Mouse (Mus musculus): Measurements from ENCODE around the gene Gm14308.
"Not testable (repeated sequence)": the region's sequence is repeated elsewhere in the genome, so short reads cannot be mapped to it uniquely, and the experiment has no call there.

Gm14308 gene

DNA sequence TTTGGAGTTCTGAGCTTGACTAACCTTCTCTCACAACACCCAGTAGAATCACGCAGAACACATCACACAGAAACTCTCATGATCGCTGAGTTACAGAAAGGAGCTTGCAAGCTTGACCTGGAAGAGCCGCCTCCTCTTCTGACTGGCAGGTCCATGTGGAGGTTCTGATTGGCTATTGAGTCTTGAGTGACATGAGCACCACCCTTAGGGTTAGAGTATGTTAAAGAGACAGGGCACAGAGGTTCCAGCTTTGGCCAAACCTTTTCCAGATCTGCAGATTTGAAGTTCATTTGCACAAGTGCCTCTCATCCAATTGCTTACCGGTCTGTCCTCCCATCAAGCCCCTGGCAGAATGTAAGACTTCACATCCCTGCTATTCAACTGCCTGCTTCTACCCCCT is at the start of gene Gm14308:
Gene Gm14308 (minus strand): TSS at position 101 of the 400 bp plus-strand sequence.
- DNase-seq (ENCODE audit: low spot score): not testable (repeated sequence)

GRCm38 (mm10) chr2:176670222-176670621 is 34.1 kb upstream of the Gm14308 start, which contains the start of gene Zfp973:
Gene Zfp973 (plus strand): TSS chr2:176670522.
- DNase-seq (ENCODE audit: low spot score): not testable (repeated sequence)
